Mouse (Mus musculus) embryonic fibroblast, embryonic 13.5 days (primary cell): Measurements from ENCODE around the gene Kalrn.

Experiments
- CTCF ChIP-seq: IDR thresholded peaks from 2 replicates; pipeline ENCODE4 v1.5.1; 2011; ENCODE audit warnings: mild to moderate bottlenecking, control low read depth, low read length, moderate library complexity, borderline replicate concordance; ENCODE audit not compliant: insufficient read depth
- POLR2A ChIP-seq: IDR thresholded peaks from 2 replicates; pipeline ENCODE4 v1.6.1; 2011; ENCODE audit warnings: low read depth, mild to moderate bottlenecking, control low read depth, low read length, moderate library complexity

DNA sequence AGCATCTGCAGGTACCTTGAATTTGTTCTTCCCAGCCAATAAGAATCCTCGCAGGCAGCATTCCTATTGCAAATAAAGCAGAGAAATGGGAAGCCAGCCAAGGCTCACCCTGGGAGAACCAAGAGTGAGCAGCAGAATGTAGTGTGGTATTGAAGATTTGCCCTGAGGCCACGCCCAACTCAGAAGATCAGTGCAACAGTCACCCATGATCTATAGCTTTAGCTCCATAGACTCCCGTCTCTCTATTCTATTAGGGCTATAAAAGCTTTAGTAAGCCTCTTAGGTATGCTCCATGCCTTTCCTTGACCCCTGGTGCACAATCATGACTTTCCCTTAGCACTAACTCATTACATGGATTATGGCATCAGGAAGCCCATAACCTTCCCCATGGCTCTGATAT, 155.9 kb downstream of the Kalrn start:
- no peak for TF ChIP-seq CTCF
- no peak for TF ChIP-seq POLR2A
